Mouse (Mus musculus) forebrain, embryonic 11.5 days (tissue): Measurements from ENCODE around the gene Kif7. TPM values are rescaled to one million over a fixed set of nuclear protein-coding genes. Genes with fewer than 3 reads are reported as not detected.

Experiments used
- ATAC-seq: fragments of 200-750 bp; cut with Nextera tagmentation; replicated peaks from 2 replicates; pipeline ENCODE4 v1.8.0; 2017; ENCODE audit warnings: moderate TSS enrichment; ENCODE audit not compliant: low FRiP score
- DNase-seq: peaks from one replicate; pipeline ENCODE4 v3.0.0-alpha.2; 2017; ENCODE audit warnings: low spot score
- H3K27ac ChIP-seq: fragments of 300-500 bp; sonication (generic); 2 replicates; pipeline ENCODE4 v1.5.1; 2014; ENCODE audit warnings: low read depth, low read length
- H3K27me3 ChIP-seq: fragments of 300-500 bp; sonication (generic); 2 replicates; pipeline ENCODE4 v1.6.1; 2014; ENCODE audit warnings: mild to moderate bottlenecking, low read length, mixed read lengths; ENCODE audit not compliant: control insufficient read depth, insufficient read depth
- H3K36me3 ChIP-seq: fragments of 300-500 bp; sonication (generic); 2 replicates; pipeline ENCODE4 v1.6.1; 2014; ENCODE audit warnings: mild to moderate bottlenecking, low read length, moderate library complexity, mixed read lengths; ENCODE audit not compliant: control insufficient read depth, insufficient read depth
- H3K4me1 ChIP-seq: fragments of 300-500 bp; sonication (generic); replicated peaks from 2 replicates; pipeline ENCODE4 v1.6.1; 2014; ENCODE audit warnings: low read length, mixed read lengths; ENCODE audit not compliant: control insufficient read depth, insufficient read depth
- H3K4me2 ChIP-seq: fragments of 300-500 bp; sonication (generic); 2 replicates; pipeline ENCODE4 v1.6.1; 2014; ENCODE audit warnings: low read depth, mild to moderate bottlenecking, low read length, moderate library complexity, mixed read lengths; ENCODE audit not compliant: severe bottlenecking
- H3K4me3 ChIP-seq: fragments of 300-500 bp; sonication (generic); 2 replicates; pipeline ENCODE4 v1.5.1; 2014; ENCODE audit warnings: low read depth, low read length
- H3K9ac ChIP-seq: fragments of 300-500 bp; sonication (generic); 2 replicates; pipeline ENCODE4 v1.6.1; 2014; ENCODE audit warnings: low read length
- H3K9me3 ChIP-seq: fragments of 300-500 bp; sonication (generic); 2 replicates; pipeline ENCODE4 v1.6.1; 2016; ENCODE audit warnings: low read length, mixed read lengths; ENCODE audit not compliant: control insufficient read depth
- WGBS: fragments of 180-500 bp; shearing (Covaris S2); extraction: QIAGEN DNeasy Blood & Tissue Kit; methylation state at CpG from one replicate; pipeline ENCODE4 v1.1.7; 2014; 5-methylcytosine and 5-hydroxymethylcytosine counted together
- polyA plus RNA-seq: library from polyadenylated mRNA; unstranded; fragments of >200 nt; fragmentation: Nextera tagmentation; extraction: Ambion mirVana; gene quantifications from 2 replicates; pipeline ENCODE4 v1.2.1, GENCODE M21; 2014

The Kif7 gene
- polyA plus RNA-seq, 1 experiment from 2014 or later = 8.7 TPM

DNA sequence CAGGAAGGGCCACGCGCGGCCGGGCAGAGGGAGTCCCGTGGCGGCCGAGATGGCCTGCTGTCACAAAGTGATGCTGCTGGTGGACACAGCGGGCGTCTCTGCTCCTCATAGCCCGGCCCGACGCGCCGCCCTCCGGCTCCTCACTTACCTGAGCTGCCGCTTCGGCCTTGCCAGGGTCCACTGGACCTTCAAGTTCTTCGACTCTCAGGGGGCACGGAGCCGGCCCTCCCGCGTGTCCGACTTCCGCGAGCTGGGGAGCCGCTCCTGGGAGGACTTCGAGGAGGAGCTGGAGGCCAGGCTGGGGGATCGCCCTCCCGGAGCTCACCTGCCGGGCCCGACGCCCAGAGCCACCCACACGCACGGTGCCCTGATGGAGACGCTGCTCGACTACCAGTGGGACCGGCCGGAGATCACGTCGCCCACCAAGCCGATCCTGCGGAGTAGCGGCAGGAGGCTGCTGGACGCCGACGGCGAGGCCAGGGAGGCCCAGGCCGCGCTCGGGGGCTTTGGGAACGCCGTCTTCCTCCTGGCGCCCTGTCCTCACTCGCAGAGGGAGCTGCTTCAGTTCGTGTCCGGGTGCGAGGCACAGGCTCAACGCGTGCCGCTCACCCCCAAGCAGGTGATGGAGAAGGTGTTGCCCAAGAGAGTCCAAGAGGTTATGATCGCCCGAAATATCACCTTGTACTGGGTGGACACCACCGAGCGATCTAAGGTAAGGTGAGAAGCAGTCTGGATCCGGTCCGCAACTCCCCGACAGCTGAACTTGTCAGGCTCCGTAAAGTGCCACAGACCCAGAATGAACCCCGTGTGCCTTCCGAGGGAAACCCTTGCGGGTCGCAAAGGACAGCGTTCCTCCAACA, 55.0 kb downstream of the Kif7 start:
- Histone ChIP-seq H3K36me3 (no peaks in the 10 kb centered on the region), H3K27ac (peak overlapping the region; percentile 4; the same call in 1 of the 2 replicates), H3K4me2 (peak overlapping the region; percentile 63), H3K27me3 (no peaks in the 10 kb centered on the region), H3K4me1 (0 out of 2 replicates have a peak, but pooled peaks cover 4% of the 10 kb centered on the region), H3K9ac (peak overlapping the region; percentile 89), H3K9me3 (no peaks in the 10 kb centered on the region), H3K4me3 (peak overlapping the region; percentile 97)
- DNase-seq (no peak), ATAC-seq (peak; percentile 34; the same call in 1 of the 2 replicates)
- WGBS = under 1% methylated on average over 73 of the region's 73 CpGs

DNA sequence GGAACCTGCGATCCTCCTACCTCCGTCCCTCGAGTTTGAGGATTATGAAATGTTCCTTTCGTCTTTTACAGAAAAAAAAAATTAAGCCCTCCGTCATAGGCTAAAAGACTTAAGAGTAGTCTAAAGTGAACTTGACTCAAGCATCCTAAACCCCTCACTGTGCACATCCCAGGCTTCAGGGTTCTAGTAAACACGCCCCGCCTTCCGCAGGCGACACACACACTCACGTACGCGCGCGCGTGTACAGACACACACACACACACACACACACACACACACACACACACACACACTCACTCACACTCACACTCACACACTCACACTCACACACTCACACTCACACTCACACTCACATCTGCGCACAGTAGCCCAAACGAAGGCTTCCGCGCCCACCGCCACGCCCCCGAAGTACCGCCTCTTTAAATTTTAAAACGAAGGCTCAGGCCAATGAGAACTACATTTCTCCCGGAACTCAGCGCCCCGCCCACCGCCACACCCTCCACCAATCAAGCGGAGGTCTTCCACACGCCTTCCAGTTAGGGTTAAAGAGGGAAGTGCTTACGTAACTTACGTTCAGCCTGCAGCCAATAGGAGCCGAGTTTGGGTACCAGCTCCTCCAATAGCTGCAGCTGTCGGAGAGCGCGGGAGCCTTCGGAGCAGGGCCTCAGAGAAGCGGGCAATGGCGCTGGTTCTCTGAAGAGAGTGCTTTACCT, 55.8 kb downstream of the Kif7 start, which contains the start of gene Ticrr:
Gene Ticrr, plus strand, starts transcription at position 619 of the 713 bp plus-strand sequence.
- peak within 1 kb of the TSS; percentile 89 for H3K9ac ChIP-seq
- H3K27me3 ChIP-seq = no peaks in the 10 kb centered on the region
- H3K36me3 ChIP-seq = no peaks in the 10 kb centered on the region
- H3K9me3 ChIP-seq = no peaks in the 10 kb centered on the region
- H3K4me1 ChIP-seq = 0 out of 2 replicates have a peak, but pooled peaks cover 4% of the 10 kb centered on the region
- under 1% methylated on average over 39 of the region's 39 CpGs for WGBS
- H3K4me2 ChIP-seq = peak within 1 kb of the TSS; percentile 64
- peak within 1 kb of the TSS; percentile 4; the same call in 1 of the 2 replicates for H3K27ac ChIP-seq
- H3K4me3 ChIP-seq = peak within 1 kb of the TSS; percentile 97
- DNase-seq (peak; percentile 98), ATAC-seq (peak; percentile 100)

DNA sequence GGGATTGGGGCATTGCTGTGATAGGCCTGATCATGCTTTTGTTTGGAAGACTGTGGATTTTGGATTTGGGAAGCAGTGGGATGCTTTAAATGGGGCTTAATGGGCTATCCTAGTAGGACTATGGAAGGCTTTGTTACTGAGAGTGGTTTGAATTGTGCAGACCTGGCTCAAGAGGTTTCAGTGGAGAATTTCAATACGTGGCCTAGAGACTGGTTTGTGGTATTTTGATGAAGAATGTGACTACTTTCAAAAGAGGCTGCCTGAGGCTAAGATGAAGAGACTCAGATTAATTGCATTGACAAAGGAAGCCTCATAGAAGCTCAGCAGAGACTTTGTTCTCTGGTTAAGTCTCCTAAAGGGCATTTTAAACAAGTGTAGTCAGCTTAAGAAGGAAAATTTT, 60.9 kb downstream of the Kif7 start:
- Histone ChIP-seq H3K9ac (no peak overlapping the region), H3K4me1 (0 out of 2 replicates have a peak, but pooled peaks cover 2% of the 10 kb centered on the region), H3K9me3 (no peaks in the 10 kb centered on the region), H3K27me3 (no peaks in the 10 kb centered on the region), H3K4me2 (no peak overlapping the region), H3K36me3 (no peaks in the 10 kb centered on the region), H3K4me3 (no peak overlapping the region), H3K27ac (no peak overlapping the region)
- DNase-seq (no peak), ATAC-seq (no peak)
- 12% methylated on average over 1 of the region's 1 CpGs for WGBS

GRCm38 (mm10) chr7:79654185-79654584, 61.3 kb downstream of the Kif7 start:
- Histone ChIP-seq H3K4me2 (no peak overlapping the region), H3K4me1 (no peaks in the 10 kb centered on the region), H3K4me3 (no peak overlapping the region), H3K27me3 (no peaks in the 10 kb centered on the region), H3K36me3 (no peaks in the 10 kb centered on the region), H3K9ac (no peak overlapping the region), H3K9me3 (no peaks in the 10 kb centered on the region), H3K27ac (no peak overlapping the region)
- ATAC-seq = no peak
- 65% methylated on average over 1 of the region's 1 CpGs for WGBS
- no peak for DNase-seq

GRCm38 (mm10) chr7:79649005-79649404, 66.5 kb downstream of the Kif7 start:
- 11% methylated on average over 3 of the region's 3 CpGs for WGBS
- no peaks in the 10 kb centered on the region for H3K36me3 ChIP-seq
- H3K9ac ChIP-seq = no peak overlapping the region
- no peak overlapping the region for H3K4me2 ChIP-seq
- H3K4me3 ChIP-seq = no peak overlapping the region
- DNase-seq (peak; percentile 76), ATAC-seq (no peak)
- no peaks in the 10 kb centered on the region for H3K4me1 ChIP-seq
- H3K9me3 ChIP-seq = no peaks in the 10 kb centered on the region
- H3K27me3 ChIP-seq = no peaks in the 10 kb centered on the region
- no peak overlapping the region for H3K27ac ChIP-seq

Other genes starting within 250 kb of the Kif7 start
- gene Polg, start 249.4 kb downstream of the Kif7 start, polyA plus RNA-seq = 48.2 and 48.5 TPM in 2 replicates
- gene Rhcg, start 98.1 kb downstream of the Kif7 start, polyA plus RNA-seq = 5.5 and 6.8 TPM in 2 replicates
- 23.9 and 25.3 TPM in 2 replicates for gene Ticrr, start 55.5 kb downstream of the Kif7 start, polyA plus RNA-seq
- gene Plin1, start 17.2 kb upstream of the Kif7 start, polyA plus RNA-seq = 0.07 TPM in 1 of 2 replicates, not detected in the other
- 7.6 and 8.7 TPM in 2 replicates for gene Pex11a, start 27.4 kb upstream of the Kif7 start, polyA plus RNA-seq
- 0.21 and 0.37 TPM in 2 replicates for gene Wdr93, start 27.4 kb upstream of the Kif7 start, polyA plus RNA-seq
- gene Mesp1, start 78.1 kb upstream of the Kif7 start, polyA plus RNA-seq = 0.15 TPM in 1 of 2 replicates, not detected in the other
- 0.37 and 0.89 TPM in 2 replicates for gene Mesp2, start 95.0 kb upstream of the Kif7 start, polyA plus RNA-seq
- 4.1 and 4.6 TPM in 2 replicates for gene Anpep, start 145.3 kb upstream of the Kif7 start, polyA plus RNA-seq
- gene Ap3s2, start 204.9 kb upstream of the Kif7 start, polyA plus RNA-seq = 46.6 and 53.1 TPM in 2 replicates
- gene Arpin, start 219.6 kb upstream of the Kif7 start, polyA plus RNA-seq = 20.8 and 23.0 TPM in 2 replicates